Mouse (Mus musculus) ZHBTc4 (cell line): ENCODE measurements around the gene Bmp6.

ENCODE experiments used
- DNase-seq: peaks from one replicate; pipeline ENCODE4 v3.0.0-alpha.2; 2011; ENCODE audit warnings: low read depth, low spot score

Bmp6 gene

GRCm38 (mm10) chr13:38344713-38345430, at the start of gene Bmp6:
Gene Bmp6, plus strand, starts transcription at chr13:38345107.
- DNase-seq: peak; percentile 95

- no peak for DNase-seq
Measured at GRCm38 (mm10) chr13:38296166-38296565, 48.7 kb upstream of the Bmp6 start.

GRCm38 (mm10) chr13:38296601-38297000, 48.3 kb upstream of the Bmp6 start:
- no peak for DNase-seq

GRCm38 (mm10) chr13:38311125-38311524, 33.8 kb upstream of the Bmp6 start:
- DNase-seq: no peak

GRCm38 (mm10) chr13:38312357-38313040, 32.4 kb upstream of the Bmp6 start:
- peak; percentile 47 for DNase-seq

DNA sequence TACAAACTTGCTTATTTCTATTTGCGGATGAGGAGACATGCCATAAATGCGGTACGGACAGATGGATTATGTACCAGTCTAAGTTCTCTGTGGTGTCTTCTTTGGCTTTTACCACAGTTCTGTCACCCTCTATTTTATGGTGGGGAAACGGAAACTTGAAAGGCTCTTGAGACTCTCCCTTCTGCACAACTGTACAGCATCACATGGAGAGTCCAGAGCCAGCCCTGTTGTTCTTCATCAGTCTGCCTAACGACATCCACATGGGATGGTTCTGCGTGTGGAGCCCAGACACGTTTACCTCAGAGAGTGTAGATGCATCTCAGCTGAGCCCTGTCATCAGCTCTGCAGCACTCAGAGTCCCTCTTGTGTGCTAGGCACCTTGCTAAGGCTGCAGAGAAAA, 30.3 kb upstream of the Bmp6 start:
- no peak for DNase-seq

DNA sequence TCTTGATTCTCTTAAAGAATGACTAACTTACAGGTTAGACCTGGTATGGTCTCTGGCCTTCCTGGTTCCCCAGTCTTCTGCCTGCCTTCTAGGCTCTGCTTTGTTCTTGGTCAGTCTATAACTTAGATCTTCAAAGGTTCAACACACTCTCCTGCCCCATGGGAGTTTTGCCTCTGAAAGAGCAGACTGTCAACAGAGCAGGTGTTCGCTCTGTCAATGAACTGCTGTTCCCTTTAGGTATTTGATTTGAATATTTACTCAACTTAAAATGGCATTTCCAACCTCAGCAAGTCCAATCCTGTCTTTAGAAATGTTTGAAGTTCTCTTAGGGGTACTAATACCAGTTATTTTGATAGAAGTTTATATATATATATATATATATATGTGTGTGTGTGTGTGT, 26.5 kb upstream of the Bmp6 start:
- no peak for DNase-seq

GRCm38 (mm10) chr13:38320354-38320753, 24.6 kb upstream of the Bmp6 start:
- no peak for DNase-seq

DNA sequence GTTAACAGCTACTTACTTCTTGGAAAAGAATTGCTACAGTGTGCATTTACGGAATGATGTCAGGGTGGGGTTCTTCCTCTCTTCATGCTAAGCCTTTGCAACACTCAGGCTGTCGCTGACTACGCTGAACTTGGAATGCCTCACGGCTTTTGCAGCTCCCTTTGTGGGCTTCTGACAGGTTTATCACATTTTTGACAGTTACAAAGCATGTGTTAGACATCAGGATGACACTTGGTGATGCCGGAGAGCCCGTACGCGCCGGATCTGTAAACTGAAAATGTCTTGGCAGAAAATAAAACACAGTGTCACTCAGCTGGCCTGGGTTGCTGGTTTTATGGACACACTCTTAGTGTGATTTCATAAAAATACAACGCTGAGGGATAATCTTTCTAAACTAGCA, 20.5 kb upstream of the Bmp6 start:
- no peak for DNase-seq

DNA sequence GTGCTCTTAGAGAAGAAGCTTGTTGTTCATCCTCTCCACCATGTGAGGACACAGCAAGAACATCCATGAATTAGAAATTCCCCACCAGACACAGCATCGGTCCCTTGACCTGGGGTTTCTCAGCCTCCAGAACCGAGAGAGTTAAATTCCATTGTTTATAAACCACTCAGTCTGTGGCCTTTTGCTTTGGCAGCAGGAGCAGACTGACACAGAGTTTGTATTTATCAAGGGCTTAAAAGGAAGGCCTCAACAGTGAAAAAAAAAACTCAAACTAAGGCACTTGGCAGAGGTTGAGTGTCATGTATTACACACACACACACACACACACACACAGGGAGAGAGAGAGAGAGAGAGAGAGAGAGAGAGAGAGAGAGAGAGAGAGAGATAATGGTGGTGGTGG, 17.5 kb upstream of the Bmp6 start:
- no peak for DNase-seq

- DNase-seq: no peak
Measured at GRCm38 (mm10) chr13:38333496-38333895, 11.4 kb upstream of the Bmp6 start.

DNA sequence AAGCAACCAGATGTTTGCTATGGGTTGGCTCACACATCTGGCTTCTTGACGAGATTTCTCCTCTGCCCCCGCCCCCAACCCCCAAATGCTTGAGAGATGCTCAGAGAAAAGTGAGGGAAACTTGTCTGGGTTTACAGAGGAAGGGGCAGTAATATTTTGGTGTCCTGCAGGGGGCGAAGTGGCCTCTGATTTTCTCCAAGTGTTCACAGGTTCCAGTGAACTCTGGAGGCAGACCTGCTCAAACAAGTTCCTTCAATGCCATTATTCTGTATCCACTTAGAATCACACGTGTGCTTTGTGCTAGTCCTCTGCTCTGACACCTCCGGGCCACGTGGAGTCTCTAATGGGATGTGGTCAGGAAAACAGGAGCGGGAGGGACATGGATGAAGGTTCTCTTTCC, 2.3 kb upstream of the Bmp6 start:
- DNase-seq: peak; percentile 80

DNA sequence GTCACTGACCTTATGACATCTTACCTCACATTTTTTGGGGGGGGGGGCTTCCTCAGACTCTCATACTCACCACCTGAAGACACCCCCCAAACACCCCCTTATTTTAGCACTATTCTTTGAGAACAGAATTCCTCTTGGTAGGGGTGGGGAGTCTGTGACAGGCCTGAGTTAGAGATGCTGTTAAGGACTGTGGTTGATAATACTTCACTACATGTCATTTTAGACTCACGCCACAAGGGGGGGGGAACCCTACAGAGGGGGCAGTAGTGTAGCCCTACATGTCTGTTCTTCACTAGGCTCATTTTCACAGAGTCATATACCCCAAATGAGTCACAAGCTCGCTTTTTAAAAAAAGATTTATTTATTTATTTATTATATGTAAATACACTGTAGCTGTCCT, 1.7 kb upstream of the Bmp6 start:
- DNase-seq: peak; percentile 48

GRCm38 (mm10) chr13:38345431-38345820, 519 bp downstream of the Bmp6 start:
- DNase-seq: no peak

- peak; percentile 57 for DNase-seq
Measured at GRCm38 (mm10) chr13:38346096-38346915, 1.4 kb downstream of the Bmp6 start.

- DNase-seq: peak; percentile 65
Measured at GRCm38 (mm10) chr13:38347021-38347774, 2.3 kb downstream of the Bmp6 start.

- DNase-seq: peak; percentile 11
Measured at GRCm38 (mm10) chr13:38347775-38348135, 2.8 kb downstream of the Bmp6 start.

GRCm38 (mm10) chr13:38349046-38349445, 4.1 kb downstream of the Bmp6 start:
- DNase-seq: no peak

DNA sequence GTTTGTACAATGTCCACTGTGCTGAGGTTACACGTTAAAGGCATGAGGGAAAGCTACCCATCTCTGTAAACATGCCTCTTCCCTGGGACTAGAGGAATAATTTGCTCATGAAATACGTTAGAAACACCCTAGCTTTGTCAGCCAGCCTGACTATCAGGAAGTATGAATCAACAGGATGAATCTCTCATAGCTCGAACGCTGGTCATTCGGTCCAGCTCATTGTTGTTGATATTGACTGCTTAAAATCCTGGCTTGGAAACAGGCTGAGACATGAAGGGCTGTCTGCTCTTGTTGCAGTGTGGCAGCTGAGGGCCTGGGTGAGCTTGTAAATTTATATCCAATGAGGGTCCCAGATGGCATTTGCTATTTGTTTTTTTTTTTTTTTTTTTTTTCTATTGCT, 4.9 kb downstream of the Bmp6 start:
- no peak for DNase-seq

DNA sequence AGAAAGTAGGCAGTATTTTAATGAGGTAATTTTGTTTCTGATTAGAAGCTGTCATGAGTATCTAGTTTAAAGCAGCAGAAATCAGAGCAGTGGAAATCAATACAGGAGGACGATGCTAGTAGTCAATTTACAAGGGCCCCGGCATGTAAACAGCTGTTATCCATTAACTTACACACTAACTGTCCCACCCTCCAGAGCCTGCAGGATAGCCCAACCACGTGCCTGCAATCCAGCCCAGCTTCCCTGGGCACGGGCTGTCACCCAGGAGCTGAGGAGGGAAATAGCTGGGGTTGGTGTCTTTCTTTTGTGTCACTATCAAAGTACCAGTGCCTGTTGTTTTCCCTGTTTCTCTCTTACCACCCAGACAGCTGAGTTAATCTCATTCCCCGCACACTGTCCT, 7.1 kb downstream of the Bmp6 start:
- no peak for DNase-seq

DNA sequence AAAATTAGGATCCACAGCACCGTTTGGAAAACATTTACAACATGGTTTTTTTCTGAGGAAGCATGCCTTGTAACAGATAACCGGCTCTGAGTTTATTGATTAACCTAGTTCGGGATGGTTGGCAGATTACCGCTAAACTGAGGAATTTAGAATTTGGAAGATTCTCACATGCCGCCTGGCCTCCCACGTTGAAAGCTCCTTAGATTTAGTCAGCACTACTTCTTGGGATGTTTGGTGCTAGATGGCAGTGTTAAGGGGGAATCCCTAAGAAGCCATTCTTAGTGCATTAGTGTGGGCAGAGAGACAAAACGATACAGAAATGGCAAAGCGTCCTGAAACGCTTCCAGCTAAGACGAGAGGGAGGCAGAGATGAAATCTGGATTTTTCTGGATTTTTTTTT, 8.1 kb downstream of the Bmp6 start:
- no peak for DNase-seq
